Mouse (Mus musculus): ENCODE results near the gene Caml. TPM values are rescaled to one million over a fixed set of nuclear protein-coding genes. Genes with fewer than 3 reads are reported as not detected.
A peak's percentile ranks its signal among the peaks of the same experiment; 100 is the strongest.
"Not testable (repeated sequence)": the region's sequence is repeated elsewhere in the genome, so short reads cannot be mapped to it uniquely, and the experiment has no call there.

Caml gene
- 27.8 TPM for polyA plus RNA-seq (2012; fragmentation: generic; extraction: Trizol)

DNA sequence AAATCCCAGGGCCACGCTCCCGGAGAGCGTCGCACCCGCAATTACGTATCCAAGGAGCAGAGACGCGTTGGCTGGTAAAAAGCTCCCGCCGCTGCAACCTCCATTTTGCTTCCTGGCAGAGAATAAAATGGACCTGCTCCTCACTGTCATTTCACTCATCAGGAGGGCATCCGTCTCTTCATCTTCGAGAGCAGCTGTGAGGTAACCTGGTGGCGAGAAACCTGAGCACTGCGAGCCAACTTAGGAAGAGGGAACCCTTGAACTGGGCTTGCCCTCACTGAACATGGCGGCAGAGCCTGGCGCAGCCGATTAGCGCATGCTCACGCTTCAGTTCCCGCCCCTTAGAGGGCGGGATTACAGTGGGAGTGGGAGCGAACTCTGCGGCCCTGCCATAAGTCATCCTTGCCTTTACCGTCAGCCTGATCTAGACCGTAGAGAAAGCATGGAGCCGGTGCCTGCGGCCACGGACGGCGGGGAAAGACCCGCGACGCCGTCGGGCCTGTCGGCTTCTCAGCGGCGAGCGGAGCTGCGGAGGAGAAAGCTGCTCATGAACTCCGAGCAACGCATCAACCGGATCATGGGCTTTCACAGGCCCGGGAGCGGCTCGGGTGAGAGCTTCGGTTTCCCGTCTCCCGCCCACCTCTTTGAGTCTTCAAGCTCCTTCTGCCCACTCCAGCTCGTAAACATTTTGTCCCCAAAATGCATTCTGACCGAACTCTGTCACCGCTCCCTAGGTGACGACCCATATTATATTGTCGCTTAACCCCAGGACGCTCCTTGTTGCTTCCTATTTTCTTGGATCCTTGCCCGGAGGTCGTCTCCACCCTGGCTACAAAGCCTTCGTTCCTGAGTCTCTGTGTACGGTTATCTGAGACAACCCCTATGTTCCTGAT lies at the start of gene Caml:
Caml (plus strand) TSS at position 357 of the 893 bp plus-strand sequence.
- H3K79me2 ChIP-seq (ENCODE audit: control insufficient read depth, insufficient read depth) = peaks cover 36% of the 10 kb centered on the region
- peak within 1 kb of the TSS; percentile 98 for H3K4me2 ChIP-seq (ENCODE audit: low read depth)
- H3K4me3 ChIP-seq = peak within 1 kb of the TSS; percentile 85
- TF ChIP-seq REST (IDR thresholded peaks at IDR 0.05; ENCODE audit: insufficient read depth, insufficient read length) (no peak), POLR2AphosphoS2 (IDR thresholded peaks at IDR 0.05; ENCODE audit: insufficient read length, low read depth) (peak; percentile 89), E2F4 (IDR thresholded peaks at IDR 0.05; ENCODE audit: insufficient read depth) (no peak), MAX (IDR thresholded peaks at IDR 0.05; ENCODE audit: low read depth) (no peak), MYOG (IDR thresholded peaks at IDR 0.05; ENCODE audit: control insufficient read depth in 1 of 3, insufficient read depth in 1 of 3, insufficient read length in 2 of 3, low read depth in 2 of 3) (no peak), CEBPB (IDR thresholded peaks at IDR 0.05; ENCODE audit: insufficient read depth, poor library complexity, severe bottlenecking) (no peak), SRF (IDR thresholded peaks at IDR 0.05; ENCODE audit: control insufficient read depth, insufficient read length, low read depth) (peak; percentile 4), POLR2A (IDR thresholded peaks at IDR 0.05; ENCODE audit: insufficient read length, low read depth) (peak; percentile 94)
- H3K36me3 ChIP-seq (ENCODE audit: control insufficient read depth, insufficient read depth) = peaks cover 5% of the 10 kb centered on the region
- H3K27me3 ChIP-seq (ENCODE audit: control insufficient read depth, insufficient read depth, insufficient read length) = no peaks in the 10 kb centered on the region
- peak within 1 kb of the TSS; percentile 84 for H3ac ChIP-seq (ENCODE audit: control insufficient read depth, insufficient read length)

DNA sequence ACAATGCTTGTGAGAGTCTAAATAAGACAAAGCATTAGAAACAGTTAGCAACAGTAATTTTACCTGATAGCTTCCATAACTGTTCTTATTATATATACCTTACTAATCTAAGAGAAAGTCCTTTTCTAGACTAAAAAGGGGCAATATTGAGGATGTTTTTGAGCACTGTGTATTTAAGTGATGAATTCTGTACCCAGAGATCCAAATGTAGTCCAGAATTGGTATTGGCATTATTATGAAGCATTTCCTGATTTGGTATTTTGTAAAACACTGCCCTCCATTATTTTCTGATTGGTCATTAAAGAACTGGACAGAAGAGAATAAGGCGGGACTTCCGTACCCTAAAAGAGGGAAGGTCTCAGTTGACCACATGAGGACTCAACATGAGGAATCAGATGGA lies 49.4 kb upstream of the Caml start, which contains the start of gene Tmed9:
Tmed9 (plus strand) TSS at position 301 of the 400 bp plus-strand sequence.
- no peak within 1 kb of the TSS for H3K4me2 ChIP-seq (ENCODE audit: low read depth)
- peaks cover 33% of the 10 kb centered on the region for H3K79me2 ChIP-seq (ENCODE audit: control insufficient read depth, insufficient read depth)
- no peak within 1 kb of the TSS for H3ac ChIP-seq (ENCODE audit: control insufficient read depth, insufficient read length)
- no peak within 1 kb of the TSS for H3K4me3 ChIP-seq
- H3K36me3 ChIP-seq (ENCODE audit: control insufficient read depth, insufficient read depth) = no peaks in the 10 kb centered on the region
- TF ChIP-seq MAX (IDR thresholded peaks at IDR 0.05; ENCODE audit: low read depth) (no peak), MYOG (IDR thresholded peaks at IDR 0.05; ENCODE audit: control insufficient read depth in 1 of 3, insufficient read depth in 1 of 3, insufficient read length in 2 of 3, low read depth in 2 of 3) (no peak), POLR2A (IDR thresholded peaks at IDR 0.05; ENCODE audit: insufficient read length, low read depth) (no peak), MYOD1 (IDR thresholded peaks at IDR 0.05; ENCODE audit: control insufficient read depth in 1 of 3, insufficient read length in 2 of 3, low read depth in 2 of 3) (no peak), CEBPB (IDR thresholded peaks at IDR 0.05; ENCODE audit: insufficient read depth, poor library complexity, severe bottlenecking) (no peak), USF1 (IDR thresholded peaks at IDR 0.05; ENCODE audit: low read depth) (no peak), POLR2AphosphoS2 (IDR thresholded peaks at IDR 0.05; ENCODE audit: insufficient read length, low read depth) (no peak), TCF3 (IDR thresholded peaks at IDR 0.05; ENCODE audit: insufficient read length, low read depth) (no peak), REST (IDR thresholded peaks at IDR 0.05; ENCODE audit: insufficient read depth, insufficient read length) (no peak), E2F4 (IDR thresholded peaks at IDR 0.05; ENCODE audit: insufficient read depth) (no peak), TCF12 (IDR thresholded peaks at IDR 0.05; ENCODE audit: insufficient read depth, poor library complexity, severe bottlenecking) (no peak), SRF (IDR thresholded peaks at IDR 0.05; ENCODE audit: control insufficient read depth, insufficient read length, low read depth) (no peak)
- no peaks in the 10 kb centered on the region for H3K27me3 ChIP-seq (ENCODE audit: control insufficient read depth, insufficient read depth, insufficient read length)

DNA sequence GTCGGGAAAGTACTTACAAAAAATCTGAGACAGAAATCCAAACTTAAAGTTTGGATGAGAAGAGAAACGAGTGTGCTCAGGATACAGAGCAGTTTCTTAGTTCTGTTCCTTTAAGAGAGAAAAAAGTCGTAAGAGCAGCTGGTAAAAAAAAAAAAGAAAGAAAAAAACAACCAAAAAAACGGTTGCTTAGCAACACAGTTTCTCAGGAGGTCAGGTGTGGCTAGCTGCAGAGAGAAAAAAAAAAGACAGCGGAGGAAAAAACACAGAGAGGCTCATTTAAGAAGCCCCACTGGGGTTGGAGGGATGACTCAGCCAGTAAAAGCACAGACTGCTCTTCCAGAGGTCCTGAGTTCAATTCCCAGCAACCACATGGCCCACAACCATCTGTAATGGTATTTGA lies 48.5 kb upstream of the Caml start:
- H3ac ChIP-seq (ENCODE audit: control insufficient read depth, insufficient read length) = no peak overlapping the region
- H3K79me2 ChIP-seq (ENCODE audit: control insufficient read depth, insufficient read depth) = peaks cover 24% of the 10 kb centered on the region
- H3K4me2 ChIP-seq (ENCODE audit: low read depth) = no peak overlapping the region
- no peak overlapping the region for H3K4me3 ChIP-seq
- H3K36me3 ChIP-seq (ENCODE audit: control insufficient read depth, insufficient read depth) = no peaks in the 10 kb centered on the region
- no peaks in the 10 kb centered on the region for H3K27me3 ChIP-seq (ENCODE audit: control insufficient read depth, insufficient read depth, insufficient read length)
- TF ChIP-seq POLR2A (IDR thresholded peaks at IDR 0.05; ENCODE audit: insufficient read length, low read depth) = no peak
- TF ChIP-seq TCF3 (IDR thresholded peaks at IDR 0.05; ENCODE audit: insufficient read length, low read depth) = no peak
- TF ChIP-seq CEBPB (IDR thresholded peaks at IDR 0.05; ENCODE audit: insufficient read depth, poor library complexity, severe bottlenecking) = no peak

DNA sequence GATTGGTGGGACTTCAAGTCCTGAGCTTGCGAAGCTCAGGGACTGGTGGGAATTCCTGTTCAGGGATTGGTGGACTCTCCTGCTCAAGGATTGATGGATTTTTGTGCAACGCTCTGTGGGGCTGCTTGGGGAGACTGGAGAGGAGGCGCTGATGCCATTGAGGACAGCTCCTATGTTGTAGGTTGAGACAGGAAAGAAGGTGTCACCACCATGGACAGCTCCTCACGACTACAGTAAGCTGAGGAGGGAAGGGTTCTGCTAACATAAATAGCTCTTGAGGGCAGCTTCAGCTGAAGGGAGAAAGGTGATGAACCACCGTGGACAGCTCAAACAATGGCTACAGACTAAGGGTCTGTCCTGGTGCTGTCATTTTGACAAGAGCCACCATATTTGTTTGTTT lies 46.9 kb upstream of the Caml start:
- no peak overlapping the region for H3K4me3 ChIP-seq
- TF ChIP-seq TCF3 (IDR thresholded peaks at IDR 0.05; ENCODE audit: insufficient read length, low read depth) (no peak), REST (IDR thresholded peaks at IDR 0.05; ENCODE audit: insufficient read depth, insufficient read length) (peak; percentile 88)
- no peak overlapping the region for H3K4me2 ChIP-seq (ENCODE audit: low read depth)
- no peak overlapping the region for H3ac ChIP-seq (ENCODE audit: control insufficient read depth, insufficient read length)
- no peaks in the 10 kb centered on the region for H3K36me3 ChIP-seq (ENCODE audit: control insufficient read depth, insufficient read depth)
- H3K27me3 ChIP-seq (ENCODE audit: control insufficient read depth, insufficient read depth, insufficient read length) = no peaks in the 10 kb centered on the region
- peaks cover 11% of the 10 kb centered on the region for H3K79me2 ChIP-seq (ENCODE audit: control insufficient read depth, insufficient read depth)

DNA sequence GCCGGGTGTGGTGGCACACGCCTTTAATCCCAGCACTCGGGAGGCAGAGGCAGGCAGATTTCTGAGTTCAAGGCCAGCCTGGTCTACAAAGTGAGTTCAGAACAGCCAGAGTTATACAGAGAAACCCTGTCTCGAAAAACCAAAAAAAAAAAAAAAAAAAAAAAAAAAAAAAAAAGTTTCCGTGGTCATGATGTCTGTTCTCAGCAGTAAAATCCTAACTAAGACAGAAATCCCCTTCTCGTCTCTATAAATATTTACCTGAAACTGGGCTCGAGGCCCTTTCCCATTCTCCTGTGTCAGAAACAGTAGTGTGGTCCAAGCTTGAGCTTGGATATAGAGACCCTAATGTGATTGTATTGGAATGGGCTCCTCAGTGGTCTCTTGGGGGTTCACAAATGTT lies 45.9 kb upstream of the Caml start:
- H3K27me3 ChIP-seq (ENCODE audit: control insufficient read depth, insufficient read depth, insufficient read length); H3ac ChIP-seq (ENCODE audit: control insufficient read depth, insufficient read length); H3K79me2 ChIP-seq (ENCODE audit: control insufficient read depth, insufficient read depth); H3K4me3 ChIP-seq; H3K4me2 ChIP-seq (ENCODE audit: low read depth); H3K36me3 ChIP-seq (ENCODE audit: control insufficient read depth, insufficient read depth): not testable (repeated sequence)

Measured in myocyte (in vitro differentiated cells).